Mouse (Mus musculus) brown adipose tissue, adult 24 weeks (tissue): Measurements from ENCODE around the gene Gse1. TPM values are rescaled to one million over a fixed set of nuclear protein-coding genes. Genes with fewer than 3 reads are reported as not detected.

Source experiments
- H3K27ac ChIP-seq: fragments of 200-500 bp; replicated peaks from 2 replicates; pipeline ENCODE4 v1.5.1; 2012; ENCODE audit warnings: low read depth, mild to moderate bottlenecking, low read length
- H3K4me1 ChIP-seq: fragments of 200-500 bp; 2 replicates; pipeline ENCODE4 v1.6.1; 2012; ENCODE audit warnings: low read length, mixed read lengths; ENCODE audit not compliant: control insufficient read depth, insufficient read depth, insufficient read length
- H3K4me3 ChIP-seq: fragments of 200-500 bp; 2 replicates; pipeline ENCODE4 v1.5.1; 2012; ENCODE audit warnings: low read depth, mild to moderate bottlenecking, low read length, moderate library complexity; ENCODE audit not compliant: insufficient read depth
- polyA plus RNA-seq: library from polyadenylated mRNA; stranded (reverse); fragments of >200 nt; gene quantifications from 2 replicates; pipeline ENCODE4 v1.2.4, GENCODE M21; 2012; ENCODE audit not compliant: missing spikeins, insufficient read depth, insufficient read length

Gse1 gene
- polyA plus RNA-seq, 1 experiment = 9.9 TPM

GRCm38 (mm10) chr8:120425199-120425941 lies 197.1 kb downstream of the Gse1 start:
- no peak overlapping the region for H3K27ac ChIP-seq
- H3K4me3 ChIP-seq = no peak overlapping the region
- peaks cover 35% of the 10 kb centered on the region for H3K4me1 ChIP-seq

GRCm38 (mm10) chr8:120426105-120426504 lies 197.8 kb downstream of the Gse1 start:
- peaks cover 35% of the 10 kb centered on the region for H3K4me1 ChIP-seq
- no peak overlapping the region for H3K4me3 ChIP-seq
- no peak overlapping the region for H3K27ac ChIP-seq

- Histone ChIP-seq H3K4me1 (peaks cover 35% of the 10 kb centered on the region), H3K4me3 (no peak overlapping the region), H3K27ac (no peak overlapping the region)
Observed at GRCm38 (mm10) chr8:120426622-120427385, 198.5 kb downstream of the Gse1 start.

- H3K4me1 ChIP-seq = peaks cover 21% of the 10 kb centered on the region
- no peak overlapping the region for H3K27ac ChIP-seq
- H3K4me3 ChIP-seq = no peak overlapping the region
Observed at GRCm38 (mm10) chr8:120428492-120428891, 200.2 kb downstream of the Gse1 start.

- H3K27ac ChIP-seq = no peak overlapping the region
- peaks cover 17% of the 10 kb centered on the region for H3K4me1 ChIP-seq
- H3K4me3 ChIP-seq = no peak overlapping the region
Observed at GRCm38 (mm10) chr8:120429116-120429515, 200.9 kb downstream of the Gse1 start.

- H3K27ac ChIP-seq = no peak overlapping the region
- H3K4me1 ChIP-seq = peaks cover 13% of the 10 kb centered on the region
- H3K4me3 ChIP-seq = no peak overlapping the region
Observed at GRCm38 (mm10) chr8:120431042-120431441, 202.8 kb downstream of the Gse1 start.

GRCm38 (mm10) chr8:120432438-120432837 lies 204.2 kb downstream of the Gse1 start:
- no peak overlapping the region for H3K4me3 ChIP-seq
- H3K4me1 ChIP-seq = peaks cover 6% of the 10 kb centered on the region
- H3K27ac ChIP-seq = no peak overlapping the region

GRCm38 (mm10) chr8:120433143-120433542 lies 204.9 kb downstream of the Gse1 start:
- H3K4me1 ChIP-seq = peaks cover 9% of the 10 kb centered on the region
- no peak overlapping the region for H3K27ac ChIP-seq
- H3K4me3 ChIP-seq = no peak overlapping the region

- Histone ChIP-seq H3K4me3 (no peak overlapping the region), H3K4me1 (peaks cover 9% of the 10 kb centered on the region), H3K27ac (no peak overlapping the region)
Observed at GRCm38 (mm10) chr8:120433734-120434133, 205.5 kb downstream of the Gse1 start.

GRCm38 (mm10) chr8:120435781-120436180 lies 207.5 kb downstream of the Gse1 start:
- Histone ChIP-seq H3K4me3 (no peak overlapping the region), H3K27ac (no peak overlapping the region), H3K4me1 (peaks cover 10% of the 10 kb centered on the region)

- H3K4me1 ChIP-seq = peaks cover 16% of the 10 kb centered on the region
- no peak overlapping the region for H3K27ac ChIP-seq
- no peak overlapping the region for H3K4me3 ChIP-seq
Observed at GRCm38 (mm10) chr8:120436491-120437030, 208.3 kb downstream of the Gse1 start.

- no peak overlapping the region for H3K27ac ChIP-seq
- no peak overlapping the region for H3K4me3 ChIP-seq
- peaks cover 22% of the 10 kb centered on the region for H3K4me1 ChIP-seq
Observed at GRCm38 (mm10) chr8:120437207-120437606, 209.0 kb downstream of the Gse1 start.

- Histone ChIP-seq H3K4me1 (peaks cover 28% of the 10 kb centered on the region), H3K27ac (no peak overlapping the region), H3K4me3 (no peak overlapping the region)
Observed at GRCm38 (mm10) chr8:120437666-120438395, 209.6 kb downstream of the Gse1 start.

- Histone ChIP-seq H3K4me3 (no peak overlapping the region), H3K4me1 (peaks cover 29% of the 10 kb centered on the region), H3K27ac (no peak overlapping the region)
Observed at GRCm38 (mm10) chr8:120439309-120439708, 211.1 kb downstream of the Gse1 start.

- Histone ChIP-seq H3K4me1 (peaks cover 29% of the 10 kb centered on the region), H3K27ac (no peak overlapping the region), H3K4me3 (no peak overlapping the region)
Observed at GRCm38 (mm10) chr8:120440739-120441138, 212.5 kb downstream of the Gse1 start.
